Mouse (Mus musculus): ENCODE results near the gene Tmem56.

- no peak for TF ChIP-seq NELFE (IDR thresholded peaks at IDR 0.05; ENCODE audit: low read depth, low read length)
- no peak for TF ChIP-seq MEF2A (IDR thresholded peaks at IDR 0.05; ENCODE audit: extremely low read depth, insufficient replicate concordance, low read depth, low read length, poor library complexity, severe bottlenecking)
- no peak for TF ChIP-seq MAFK (IDR thresholded peaks at IDR 0.05; ENCODE audit: borderline replicate concordance, low read depth, low read length)
- TF ChIP-seq POLR2AphosphoS5 (IDR thresholded peaks at IDR 0.05; ENCODE audit: borderline replicate concordance, low read depth, low read length): no peak
- no peak for TF ChIP-seq POLR2A (IDR thresholded peaks at IDR 0.05; ENCODE audit: control insufficient read depth in 1 of 2, insufficient read depth in 1 of 2, low read depth in 1 of 2, low read length in 2 of 2, poor library complexity in 1 of 2)
These were observed 58.7 kb downstream of the Tmem56 start for GRCm38 (mm10) chr3:121224185-121224584.
